Mouse (Mus musculus) heart, embryonic 15.5 days (tissue): Measurements from ENCODE around the gene Dlk1. TPM values are rescaled to one million over a fixed set of nuclear protein-coding genes. Genes with fewer than 3 reads are reported as not detected.

ENCODE experiments used
- ATAC-seq: fragments of 200-750 bp; cut with Nextera tagmentation; replicated peaks from 2 replicates; pipeline ENCODE4 v1.8.0; 2017; ENCODE audit warnings: low read depth, moderate TSS enrichment; ENCODE audit not compliant: insufficient number of reproducible peaks, insufficient read depth, low FRiP score
- H3K27ac ChIP-seq: fragments of 300-500 bp; sonication (generic); 2 replicates; pipeline ENCODE4 v1.5.1; 2015; ENCODE audit warnings: mild to moderate bottlenecking, inconsistent platforms
- H3K27me3 ChIP-seq: fragments of 300-500 bp; sonication (generic); 2 replicates; pipeline ENCODE4 v1.6.1; 2015; ENCODE audit warnings: inconsistent platforms
- H3K36me3 ChIP-seq: fragments of 300-500 bp; sonication (generic); 2 replicates; pipeline ENCODE4 v1.6.1; 2015; ENCODE audit warnings: mild to moderate bottlenecking, inconsistent platforms
- H3K4me1 ChIP-seq: fragments of 300-500 bp; sonication (generic); replicated peaks from 2 replicates; pipeline ENCODE4 v1.6.1; 2015; ENCODE audit warnings: inconsistent platforms
- H3K4me2 ChIP-seq: fragments of 300-500 bp; sonication (generic); 2 replicates; pipeline ENCODE4 v1.6.1; 2015; ENCODE audit warnings: inconsistent platforms, mild to moderate bottlenecking, moderate library complexity
- H3K4me3 ChIP-seq: fragments of 300-500 bp; sonication (generic); 2 replicates; pipeline ENCODE4 v1.5.1; 2015; ENCODE audit warnings: mild to moderate bottlenecking, inconsistent platforms
- H3K9ac ChIP-seq: fragments of 300-500 bp; sonication (generic); 2 replicates; pipeline ENCODE4 v1.6.1; 2015; ENCODE audit warnings: mild to moderate bottlenecking, inconsistent platforms
- H3K9me3 ChIP-seq: fragments of 300-500 bp; sonication (generic); replicated peaks from 2 replicates; pipeline ENCODE4 v1.6.1; 2016; ENCODE audit warnings: inconsistent platforms
- WGBS: fragments of 180-500 bp; shearing (Covaris S2); methylation state at CpG from one replicate; pipeline ENCODE4 v1.1.7; 2015; ENCODE audit warnings: mixed read lengths; 5-methylcytosine and 5-hydroxymethylcytosine counted together
- polyA plus RNA-seq: library from polyadenylated mRNA; unstranded; fragments of >200 nt; fragmentation: Nextera tagmentation; extraction: Ambion mirVana; gene quantifications from 2 replicates; pipeline ENCODE4 v1.2.1, GENCODE M21; 2015

Gene Dlk1
- polyA plus RNA-seq, 1 experiment from 2014 or later: 131 TPM

DNA sequence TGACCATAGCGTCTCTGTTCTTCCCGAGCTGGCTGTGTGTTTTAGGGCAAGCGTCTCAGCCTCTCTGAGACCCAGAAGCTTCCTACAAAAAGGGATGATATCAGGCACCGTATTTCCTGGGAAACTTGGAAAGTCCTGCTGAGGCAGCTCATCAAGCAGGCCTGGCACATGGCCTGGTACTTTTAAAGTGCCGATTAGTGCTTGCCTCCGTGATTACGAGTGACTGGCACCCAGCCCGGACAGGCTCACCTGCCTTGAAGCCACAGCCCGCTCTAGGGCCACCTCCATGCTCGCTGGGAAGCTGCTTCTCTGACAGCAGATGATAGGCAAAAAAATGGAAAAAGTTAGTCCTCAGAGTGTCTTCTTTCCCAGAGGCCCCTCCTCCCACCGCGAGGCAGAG, 32.6 kb upstream of the Dlk1 start:
- Histone ChIP-seq H3K4me1 (peaks cover 36% of the 10 kb centered on the region), H3K4me2 (no peak overlapping the region), H3K27ac (no peak overlapping the region), H3K4me3 (no peak overlapping the region), H3K9ac (no peak overlapping the region), H3K9me3 (no peaks in the 10 kb centered on the region), H3K36me3 (no peaks in the 10 kb centered on the region), H3K27me3 (peaks cover 1% of the 10 kb centered on the region; the same call in 1 of the 2 replicates)
- ATAC-seq: no peak
- 39% methylated on average over 12 of the region's 12 CpGs for WGBS

DNA sequence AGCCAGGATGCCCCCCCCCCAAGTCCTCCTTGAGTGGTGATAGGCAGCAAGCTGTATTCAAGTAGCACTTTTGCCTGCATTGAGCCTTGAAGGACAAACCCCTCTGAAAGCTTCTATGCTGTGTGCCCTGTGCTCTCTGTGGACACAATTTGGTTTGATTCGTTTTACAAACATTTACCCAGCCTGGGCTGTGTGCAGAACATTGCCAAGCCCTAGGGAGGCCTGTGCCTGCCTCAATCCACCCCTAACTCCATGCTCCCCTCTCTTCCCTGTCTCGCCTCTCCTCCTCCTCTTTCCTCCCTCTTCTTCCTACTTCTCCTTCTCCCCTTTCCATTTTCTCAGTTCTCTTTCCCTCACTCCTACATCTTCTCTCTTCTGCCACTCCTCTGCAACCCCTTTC, 29.5 kb upstream of the Dlk1 start:
- Histone ChIP-seq H3K36me3 (no peaks in the 10 kb centered on the region), H3K9me3 (no peaks in the 10 kb centered on the region), H3K4me3 (no peak overlapping the region), H3K27me3 (peaks cover 15% of the 10 kb centered on the region), H3K4me2 (no peak overlapping the region), H3K9ac (no peak overlapping the region), H3K27ac (no peak overlapping the region), H3K4me1 (peaks cover 21% of the 10 kb centered on the region)
- WGBS: 60% methylated on average over 2 of the region's 2 CpGs
- no peak for ATAC-seq

- no peak for ATAC-seq
- Histone ChIP-seq H3K9me3 (no peaks in the 10 kb centered on the region), H3K36me3 (no peaks in the 10 kb centered on the region), H3K4me3 (no peak overlapping the region), H3K4me1 (peaks cover 18% of the 10 kb centered on the region), H3K27ac (no peak overlapping the region), H3K9ac (no peak overlapping the region), H3K27me3 (peaks cover 15% of the 10 kb centered on the region), H3K4me2 (no peak overlapping the region)
- 76% methylated on average over 4 of the region's 4 CpGs for WGBS
These were observed 28.8 kb upstream of the Dlk1 start for GRCm38 (mm10) chr12:109423716-109424429.

GRCm38 (mm10) chr12:109424753-109425332, 27.8 kb upstream of the Dlk1 start:
- H3K36me3 ChIP-seq: no peaks in the 10 kb centered on the region
- peaks cover 15% of the 10 kb centered on the region for H3K27me3 ChIP-seq
- H3K9me3 ChIP-seq: no peaks in the 10 kb centered on the region
- 21% methylated on average over 20 of the region's 20 CpGs for WGBS
- peaks cover 16% of the 10 kb centered on the region for H3K4me1 ChIP-seq
- H3K27ac ChIP-seq: no peak overlapping the region
- no peak for ATAC-seq
- H3K4me3 ChIP-seq: no peak overlapping the region
- no peak overlapping the region for H3K9ac ChIP-seq
- no peak overlapping the region for H3K4me2 ChIP-seq

GRCm38 (mm10) chr12:109425982-109426381, 26.6 kb upstream of the Dlk1 start:
- no peak for ATAC-seq
- H3K27ac ChIP-seq: no peak overlapping the region
- H3K9ac ChIP-seq: no peak overlapping the region
- peaks cover 15% of the 10 kb centered on the region for H3K27me3 ChIP-seq
- H3K4me3 ChIP-seq: no peak overlapping the region
- no peak overlapping the region for H3K4me2 ChIP-seq
- no peaks in the 10 kb centered on the region for H3K9me3 ChIP-seq
- peaks cover 9% of the 10 kb centered on the region for H3K4me1 ChIP-seq
- WGBS: 65% methylated on average over 12 of the region's 12 CpGs
- H3K36me3 ChIP-seq: no peaks in the 10 kb centered on the region

DNA sequence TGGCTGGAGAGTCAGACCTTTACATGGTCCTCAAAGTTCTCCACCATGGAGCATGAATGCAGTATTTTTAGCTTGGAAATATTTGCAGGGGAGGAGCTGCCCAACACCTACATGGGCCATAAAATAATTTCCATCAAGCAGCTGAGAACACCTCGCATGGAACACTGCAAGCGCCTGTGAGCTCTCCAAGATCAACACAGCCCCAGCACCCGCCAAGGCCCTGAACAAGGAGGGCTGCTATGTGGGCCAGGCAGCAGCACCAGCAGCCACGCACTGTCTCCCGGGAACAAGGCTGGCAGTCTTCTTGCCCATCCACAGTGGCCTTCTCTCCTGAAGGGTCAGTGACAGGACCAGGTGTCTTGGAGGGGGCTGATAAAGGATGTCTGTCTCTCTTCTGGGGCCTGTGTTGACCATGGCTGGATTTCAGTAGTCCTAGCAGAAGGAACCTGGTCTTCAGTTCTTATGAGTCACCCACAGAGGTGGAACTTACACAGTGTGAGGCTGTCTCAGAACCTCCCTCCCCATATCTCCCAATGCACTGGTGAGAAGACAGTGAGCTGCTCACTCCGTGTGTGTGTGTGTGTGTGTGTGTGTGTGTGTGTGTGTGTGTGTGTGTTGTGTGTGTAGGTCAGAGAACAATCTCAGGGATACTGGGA, 20.0 kb upstream of the Dlk1 start:
- no peaks in the 10 kb centered on the region for H3K9me3 ChIP-seq
- no peak overlapping the region for H3K9ac ChIP-seq
- H3K4me1 ChIP-seq: peaks cover 21% of the 10 kb centered on the region
- no peak overlapping the region for H3K27ac ChIP-seq
- no peaks in the 10 kb centered on the region for H3K27me3 ChIP-seq
- no peak overlapping the region for H3K4me3 ChIP-seq
- WGBS: 50% methylated on average over 6 of the region's 6 CpGs
- ATAC-seq: no peak
- H3K36me3 ChIP-seq: no peaks in the 10 kb centered on the region
- no peak overlapping the region for H3K4me2 ChIP-seq

GRCm38 (mm10) chr12:109436367-109436807, 16.2 kb upstream of the Dlk1 start:
- H3K9me3 ChIP-seq: no peaks in the 10 kb centered on the region
- peak; percentile 41 for ATAC-seq

DNA sequence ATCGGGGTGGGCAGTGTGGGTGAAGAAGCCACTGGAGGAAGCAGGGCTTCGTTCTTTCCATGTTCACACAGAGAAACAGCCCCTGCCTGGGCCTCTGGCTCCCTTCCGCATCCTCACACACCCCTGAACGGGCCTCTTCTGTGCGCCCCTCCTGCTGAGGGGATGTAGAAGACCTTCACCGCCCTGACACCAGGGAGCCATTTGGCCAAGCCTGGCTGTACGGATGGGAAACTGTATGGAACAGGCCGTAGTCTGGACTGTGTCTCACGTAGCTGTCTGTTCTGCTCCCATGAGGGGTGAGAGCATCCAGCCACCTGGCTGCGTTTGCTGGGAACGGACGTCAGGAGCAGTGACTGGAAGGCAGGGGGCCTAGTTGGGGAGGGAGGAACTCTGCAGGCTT, 15.8 kb upstream of the Dlk1 start:
- Histone ChIP-seq H3K27ac (peak overlapping the region; percentile 67), H3K9ac (no peak overlapping the region), H3K4me1 (peaks cover 60% of the 10 kb centered on the region), H3K4me3 (no peak overlapping the region), H3K36me3 (no peaks in the 10 kb centered on the region), H3K4me2 (peak overlapping the region; percentile 17; the same call in 1 of the 2 replicates), H3K27me3 (no peaks in the 10 kb centered on the region), H3K9me3 (no peaks in the 10 kb centered on the region)
- ATAC-seq: peak; percentile 39
- 20% methylated on average over 12 of the region's 12 CpGs for WGBS

More at GRCm38 (mm10) chr12:109436367-109436807, 16.2 kb upstream of the Dlk1 start:
- Histone ChIP-seq H3K4me1 (peaks cover 55% of the 10 kb centered on the region), H3K9ac (no peak overlapping the region), H3K27me3 (no peaks in the 10 kb centered on the region), H3K4me2 (peak overlapping the region; percentile 17), H3K27ac (peak overlapping the region; percentile 67), H3K36me3 (no peaks in the 10 kb centered on the region), H3K4me3 (no peak overlapping the region)
- 14% methylated on average over 10 of the region's 10 CpGs for WGBS

- peak overlapping the region; percentile 67 for H3K27ac ChIP-seq
- H3K36me3 ChIP-seq: no peaks in the 10 kb centered on the region
- H3K9ac ChIP-seq: peak overlapping the region; percentile 20; the same call in 1 of the 2 replicates
- peak overlapping the region; percentile 30 for H3K4me3 ChIP-seq
- peaks cover 59% of the 10 kb centered on the region for H3K4me1 ChIP-seq
- H3K27me3 ChIP-seq: no peaks in the 10 kb centered on the region
- ATAC-seq: peak; percentile 41; the same call in 1 of the 2 replicates
- no peaks in the 10 kb centered on the region for H3K9me3 ChIP-seq
- 6% methylated on average over 25 of the region's 25 CpGs for WGBS
- peak overlapping the region; percentile 56 for H3K4me2 ChIP-seq
These were observed 14.9 kb upstream of the Dlk1 start for GRCm38 (mm10) chr12:109437559-109438350.

GRCm38 (mm10) chr12:109438383-109438782, 14.2 kb upstream of the Dlk1 start:
- ATAC-seq: no peak
- no peaks in the 10 kb centered on the region for H3K36me3 ChIP-seq
- H3K4me2 ChIP-seq: no peak overlapping the region
- no peaks in the 10 kb centered on the region for H3K27me3 ChIP-seq
- no peak overlapping the region for H3K4me3 ChIP-seq
- H3K4me1 ChIP-seq: peaks cover 61% of the 10 kb centered on the region
- 77% methylated on average over 6 of the region's 6 CpGs for WGBS
- no peaks in the 10 kb centered on the region for H3K9me3 ChIP-seq
- no peak overlapping the region for H3K9ac ChIP-seq
- H3K27ac ChIP-seq: no peak overlapping the region

DNA sequence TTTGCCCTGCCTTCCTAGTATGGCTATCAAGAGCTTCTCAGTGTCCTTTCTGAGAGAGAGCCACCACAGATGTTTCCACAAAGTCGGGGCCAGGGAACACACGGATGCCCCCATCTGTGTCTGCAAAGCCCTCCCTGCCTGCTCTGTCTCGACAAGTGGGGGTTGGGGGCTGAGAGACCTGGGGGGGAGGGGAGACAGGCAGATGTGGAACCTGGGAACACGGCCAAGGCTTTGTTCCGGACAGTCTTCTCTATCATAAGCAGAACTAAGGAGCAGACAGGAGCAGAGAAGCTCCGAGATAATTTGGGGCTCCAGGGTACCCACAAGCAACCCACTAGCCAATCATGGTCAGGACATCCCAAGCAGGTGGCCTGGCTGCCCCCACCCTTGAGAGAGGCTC, 12.6 kb upstream of the Dlk1 start:
- Histone ChIP-seq H3K4me3 (no peak overlapping the region), H3K4me1 (peaks cover 63% of the 10 kb centered on the region), H3K27ac (no peak overlapping the region), H3K9me3 (no peaks in the 10 kb centered on the region), H3K36me3 (no peaks in the 10 kb centered on the region), H3K4me2 (no peak overlapping the region), H3K27me3 (peaks cover 8% of the 10 kb centered on the region), H3K9ac (no peak overlapping the region)
- 25% methylated on average over 6 of the region's 6 CpGs for WGBS
- no peak for ATAC-seq
